Mouse (Mus musculus) bone marrow macrophage, adult 2 months (primary cell): Measurements from ENCODE around the gene Ddb2.

ENCODE experiments used
- CTCF ChIP-seq: IDR thresholded peaks from 2 replicates; pipeline ENCODE4 v1.5.1; 2012; ENCODE audit warnings: low read depth, mild to moderate bottlenecking, low read length, moderate library complexity
- POLR2A ChIP-seq: IDR thresholded peaks from 2 replicates; pipeline ENCODE4 v1.6.1; 2012; ENCODE audit warnings: mild to moderate bottlenecking, low read depth, low read length, borderline replicate concordance

DNA sequence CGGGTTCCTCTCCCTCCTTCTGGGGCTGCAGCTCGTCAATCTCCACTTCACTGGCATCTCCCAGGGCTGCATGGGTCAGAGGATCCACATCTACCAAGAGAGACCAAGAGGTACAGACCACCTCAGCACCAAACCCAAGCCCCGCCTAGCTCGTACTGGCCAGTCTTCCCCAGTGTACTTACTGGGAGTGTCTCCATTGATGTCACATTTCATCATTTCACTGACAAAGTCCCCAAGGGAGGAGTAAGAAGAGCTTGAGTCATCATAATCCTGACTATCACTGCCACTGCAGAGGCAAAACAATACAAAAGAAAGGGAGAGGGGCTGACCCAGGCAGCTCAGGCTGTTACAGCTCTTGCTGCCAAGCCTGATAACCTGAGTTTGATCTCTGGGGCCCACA, 69.2 kb downstream of the Ddb2 start:
- TF ChIP-seq CTCF, result no peak
- no peak for TF ChIP-seq POLR2A
